Mouse (Mus musculus) cerebral cortex, adult 2 months (tissue): Measurements from ENCODE around the gene Fbxl16.

Experiments used
- WGBS: fragments of 180-500 bp; shearing (Covaris S2); methylation state at CpG from one replicate; pipeline ENCODE4 v1.1.7; 2018; 5-methylcytosine and 5-hydroxymethylcytosine counted together

The Fbxl16 gene

DNA sequence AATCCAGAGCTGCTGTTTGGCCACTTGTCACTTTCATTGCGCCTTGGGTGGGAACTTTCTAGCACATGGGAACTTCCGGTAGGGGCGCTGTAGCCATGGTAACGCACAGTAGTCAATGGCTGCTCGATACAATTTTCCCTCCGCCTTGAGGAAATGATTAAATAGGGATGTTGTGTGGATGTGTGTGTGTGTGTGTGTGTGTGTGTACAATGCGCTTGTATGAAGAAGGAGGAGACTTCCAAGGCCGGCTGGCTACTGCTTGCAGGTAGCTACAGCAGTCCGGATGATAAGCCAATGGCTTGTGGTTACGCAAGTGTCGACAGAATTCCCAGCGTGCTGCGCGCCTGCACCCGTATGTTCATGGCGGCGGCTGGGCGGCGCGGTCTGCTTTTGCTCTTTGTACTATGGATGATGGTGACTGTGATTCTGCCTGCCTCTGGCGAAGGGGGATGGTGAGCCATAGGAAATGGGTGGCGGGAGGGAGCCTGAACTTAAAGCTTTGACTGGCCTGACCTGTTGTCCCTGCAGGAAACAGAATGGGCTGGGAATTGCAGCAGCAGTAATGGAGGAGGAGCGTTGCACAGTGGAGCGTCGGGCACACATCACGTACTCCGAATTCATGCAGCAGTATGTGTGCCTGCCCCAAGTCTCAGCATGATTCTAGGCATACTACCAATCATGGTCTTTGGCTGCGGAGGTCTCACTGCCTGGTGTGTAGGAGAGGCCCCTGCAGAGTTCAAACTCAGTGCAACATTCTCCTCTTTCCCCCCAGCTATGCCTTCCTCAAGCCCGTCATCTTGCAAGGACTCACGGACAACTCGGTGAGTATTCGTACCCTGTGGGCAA lies 20.1 kb downstream of the Fbxl16 start, which contains the start of gene Jmjd8:
Jmjd8 (plus strand) TSS at position 156 of the 846 bp plus-strand sequence.
- under 1% methylated on average over 32 of the region's 32 CpGs for WGBS

DNA sequence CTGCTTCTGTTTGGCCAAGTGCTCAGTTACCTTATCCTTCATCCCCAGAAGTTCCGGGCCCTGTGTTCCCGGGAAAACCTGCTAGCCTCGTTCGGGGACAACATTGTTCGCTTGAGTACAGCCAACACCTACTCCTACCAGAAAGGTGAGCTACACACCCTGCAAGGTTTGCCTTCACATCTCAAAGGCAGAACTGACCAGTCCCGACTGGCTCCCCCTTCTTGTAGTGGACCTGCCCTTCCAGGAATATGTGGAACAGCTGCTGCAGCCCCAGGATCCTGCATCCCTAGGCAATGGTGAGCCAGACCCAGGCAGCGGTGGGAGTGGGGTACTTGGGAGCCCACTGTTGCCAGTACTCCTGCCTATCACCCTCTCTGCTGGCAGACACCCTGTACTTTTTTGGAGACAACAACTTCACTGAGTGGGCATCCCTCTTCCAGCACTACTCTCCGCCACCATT lies 20.7 kb downstream of the Fbxl16 start:
- 21% methylated on average over 8 of the region's 8 CpGs for WGBS

DNA sequence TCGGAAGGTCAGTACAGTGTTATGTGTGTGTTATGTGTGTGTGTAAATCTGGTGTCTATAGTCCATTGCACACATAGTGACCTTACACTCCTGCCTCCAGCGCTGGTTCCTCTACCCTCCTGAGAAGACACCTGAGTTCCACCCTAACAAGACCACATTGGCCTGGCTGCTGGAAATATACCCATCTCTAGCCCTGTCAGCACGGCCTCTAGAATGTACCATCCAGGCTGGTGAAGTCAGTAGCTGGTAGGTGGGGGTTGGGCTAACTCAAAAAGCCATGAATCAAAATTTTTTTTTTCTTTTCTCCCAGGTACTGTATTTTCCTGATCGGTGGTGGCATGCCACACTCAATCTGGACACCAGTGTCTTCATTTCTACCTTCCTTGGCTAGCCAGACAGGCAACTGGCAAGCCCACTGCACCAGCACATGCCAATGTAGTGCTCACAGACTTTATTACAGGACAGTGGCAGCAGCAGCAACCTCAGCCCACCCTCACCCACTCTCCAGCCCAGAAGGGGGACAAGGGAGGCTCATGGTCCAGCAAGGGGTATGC lies 21.4 kb downstream of the Fbxl16 start:
- 68% methylated on average over 4 of the region's 4 CpGs for WGBS

DNA sequence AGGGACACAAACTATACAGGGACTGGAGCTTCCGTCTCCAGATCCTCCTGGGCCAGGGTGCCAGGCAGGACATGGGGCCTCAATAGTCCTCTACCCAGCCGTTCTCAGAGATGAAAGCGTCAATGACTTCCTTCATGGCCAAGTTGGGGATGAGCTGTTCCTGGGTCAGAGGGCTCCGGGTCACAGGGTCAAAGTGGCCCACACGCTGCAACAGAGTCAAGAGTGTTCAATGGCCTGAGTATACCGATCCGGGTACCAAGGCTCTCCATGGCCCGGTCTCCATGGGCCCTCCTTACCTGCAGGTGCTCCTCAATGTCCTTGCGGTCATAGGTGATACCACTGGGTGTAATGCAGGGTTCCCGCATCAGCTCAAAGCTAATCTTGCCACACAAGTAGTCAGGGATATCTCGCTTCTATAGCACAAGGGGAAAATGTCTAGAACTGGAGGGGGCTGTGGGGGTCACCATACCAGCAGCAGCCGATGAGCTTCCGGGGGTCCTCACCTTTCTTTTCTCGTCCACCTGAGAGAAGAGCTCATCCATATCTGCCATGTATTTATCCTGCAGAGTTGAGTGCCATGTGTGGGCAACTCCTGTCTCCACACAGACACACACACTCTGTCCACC lies 22.0 kb downstream of the Fbxl16 start:
- WGBS = 83% methylated on average over 14 of the region's 14 CpGs

DNA sequence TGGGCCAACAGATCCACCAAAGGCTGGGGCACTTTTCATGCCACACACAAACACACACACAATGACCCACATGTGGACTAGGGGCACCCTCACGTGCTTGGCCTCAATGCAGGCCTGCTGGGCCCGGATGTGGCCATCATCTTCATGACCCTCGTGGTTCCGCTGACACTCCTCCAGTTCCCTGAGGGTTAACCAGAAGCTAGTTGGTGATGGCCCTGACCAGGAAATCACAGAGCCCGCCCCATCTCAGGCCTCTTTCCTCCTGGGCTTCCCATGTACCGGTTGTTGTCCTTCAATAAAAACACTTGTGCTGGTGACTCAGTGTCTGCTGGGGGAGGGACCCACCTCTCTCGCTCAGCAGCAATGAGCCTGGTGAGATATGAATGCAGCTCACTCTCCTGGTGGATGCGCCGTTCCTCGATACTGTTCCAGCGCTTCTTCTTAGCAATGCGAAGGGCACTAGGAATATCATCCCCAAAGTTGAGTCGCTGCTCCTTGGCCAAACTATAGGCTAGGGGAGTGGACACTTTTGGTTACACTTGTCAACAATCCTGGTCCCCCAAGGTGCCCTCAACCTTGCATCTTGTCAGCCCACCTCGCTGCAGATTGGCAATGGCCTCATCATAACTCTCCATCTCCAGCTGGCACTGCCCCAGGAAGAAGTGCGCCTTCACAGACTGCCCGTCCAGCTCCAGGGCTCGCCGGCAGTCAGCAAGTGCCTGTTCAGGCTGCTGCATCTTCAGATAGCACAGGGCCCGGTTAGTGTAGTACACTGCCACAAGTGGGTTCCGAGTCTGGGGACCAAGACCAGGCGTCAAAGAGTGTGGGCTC lies 22.8 kb downstream of the Fbxl16 start:
- WGBS = 41% methylated on average over 21 of the region's 21 CpGs

DNA sequence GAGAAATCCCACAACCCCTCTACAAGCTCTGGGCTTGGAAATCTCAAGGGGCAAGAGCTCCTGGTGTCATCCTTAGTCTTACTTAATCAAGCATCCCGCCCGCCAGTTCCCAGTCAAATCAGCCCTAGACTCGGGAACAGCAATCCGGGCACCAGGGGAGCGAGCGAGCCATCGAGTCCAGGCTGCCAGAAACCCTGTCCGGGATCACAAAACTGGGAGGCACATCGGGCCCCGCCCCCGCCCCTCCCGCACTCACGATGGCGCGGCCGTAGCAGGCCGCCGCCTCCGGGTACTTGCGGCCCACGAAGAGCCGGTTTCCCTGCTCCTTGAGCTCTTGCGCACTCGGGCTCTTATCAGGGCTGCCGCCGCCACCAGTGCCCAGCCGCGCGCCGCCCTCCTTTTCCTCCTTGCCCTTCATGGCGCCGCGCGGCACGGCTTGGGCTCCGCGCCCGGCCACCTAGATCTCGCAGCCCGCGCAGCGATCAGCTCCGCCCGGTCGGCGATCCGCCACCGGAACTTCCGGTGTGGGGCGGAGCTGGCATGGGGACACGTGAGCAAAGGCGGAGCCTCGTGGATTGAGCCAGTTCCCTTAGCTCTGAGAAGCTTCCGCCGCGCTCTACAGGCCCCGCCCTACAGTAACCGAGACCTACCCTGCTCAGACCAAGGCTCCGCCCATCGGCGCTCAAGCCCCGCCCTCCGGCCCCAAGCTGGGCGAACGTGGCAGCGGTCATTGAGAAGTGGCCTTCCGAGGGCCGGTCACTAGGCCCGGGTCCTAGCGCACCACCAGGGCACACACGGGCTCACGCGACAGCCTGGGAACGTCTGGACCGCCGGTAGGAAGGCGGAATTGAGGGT lies 23.8 kb downstream of the Fbxl16 start:
- WGBS = under 1% methylated on average over 77 of the region's 77 CpGs

DNA sequence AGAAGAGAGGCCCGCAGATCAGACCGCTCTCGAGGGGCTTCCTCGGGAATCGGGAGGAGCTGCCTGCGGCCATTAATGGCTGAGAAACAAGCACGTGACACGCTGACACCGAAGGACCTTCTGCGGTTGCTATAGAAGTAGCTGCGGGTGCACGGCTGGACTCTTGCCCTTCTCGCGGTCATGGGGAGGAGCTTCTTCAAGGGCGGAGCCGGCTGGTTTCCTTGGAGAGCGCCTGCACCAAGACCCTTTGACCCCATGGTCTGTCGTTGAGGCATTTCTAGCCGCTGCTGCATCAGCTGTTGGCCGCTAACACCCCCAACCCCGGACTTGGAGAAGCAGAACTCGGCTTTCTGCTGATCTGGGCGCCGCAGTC lies 24.4 kb downstream of the Fbxl16 start, which contains the start of gene Stub1:
Stub1 (minus strand) TSS at position 114 of the 373 bp plus-strand sequence.
- 1% methylated on average over 24 of the region's 24 CpGs for WGBS

DNA sequence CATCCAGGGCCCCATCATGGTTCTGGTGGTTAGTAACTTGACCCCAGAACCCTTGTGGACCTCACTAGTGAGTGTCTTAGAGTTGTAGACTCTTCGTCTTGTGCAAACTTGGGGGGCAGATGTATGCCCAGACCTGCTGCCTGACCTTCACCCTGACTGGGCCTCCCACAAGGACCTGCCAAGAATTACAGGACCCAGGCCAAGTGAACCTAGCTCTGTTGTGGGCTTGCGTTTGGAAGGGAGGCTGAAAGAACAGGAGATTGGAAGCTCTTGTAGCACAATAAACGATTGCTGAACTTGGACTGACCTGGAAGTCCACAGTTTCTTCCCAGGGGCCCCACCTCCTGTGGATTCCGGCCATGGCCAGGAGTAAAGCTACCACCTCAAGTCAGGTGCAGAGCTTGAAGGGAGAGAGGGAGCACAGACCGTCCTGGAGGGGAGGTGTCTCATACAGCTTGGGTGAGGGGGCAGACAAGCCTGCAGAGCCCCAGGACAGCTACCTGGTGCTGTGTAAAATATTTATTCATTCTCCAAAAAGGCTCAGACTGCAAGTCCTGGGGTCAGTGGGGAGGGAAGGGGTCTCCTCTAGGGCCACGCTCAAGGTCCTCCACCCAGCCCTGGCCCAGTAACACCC lies 25.2 kb downstream of the Fbxl16 start:
- 25% methylated on average over 6 of the region's 6 CpGs for WGBS

DNA sequence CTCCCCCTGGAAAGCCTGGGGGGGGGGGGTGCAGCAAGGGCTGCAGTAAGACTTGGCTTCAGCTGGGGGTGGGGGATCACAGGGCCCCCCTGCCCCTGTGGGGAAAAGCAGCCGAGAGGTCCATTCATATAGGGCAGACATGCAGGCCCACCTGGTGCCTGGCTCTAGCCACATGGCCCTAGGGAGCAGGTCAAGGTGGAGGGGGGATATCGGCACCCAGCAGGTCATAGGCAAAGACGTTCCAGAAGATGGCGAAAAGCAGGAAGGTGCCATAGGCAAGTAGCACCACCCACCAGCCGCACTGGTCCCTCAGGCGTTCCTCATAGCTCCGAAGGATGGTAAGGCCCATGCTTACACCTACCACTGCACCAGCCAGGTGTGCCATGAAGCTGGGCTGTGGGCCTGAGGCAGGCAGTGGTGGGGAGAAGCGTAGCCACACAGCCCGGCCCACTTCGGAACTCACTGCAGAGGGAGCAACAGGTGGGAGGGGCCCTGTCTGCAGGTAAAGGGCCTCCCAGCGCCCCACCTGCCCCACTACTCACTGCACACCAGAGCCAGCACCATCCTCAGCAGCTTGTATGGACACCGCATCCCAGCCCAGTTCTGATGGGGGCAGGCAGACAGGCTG lies 25.8 kb downstream of the Fbxl16 start:
- WGBS = 74% methylated on average over 12 of the region's 12 CpGs

DNA sequence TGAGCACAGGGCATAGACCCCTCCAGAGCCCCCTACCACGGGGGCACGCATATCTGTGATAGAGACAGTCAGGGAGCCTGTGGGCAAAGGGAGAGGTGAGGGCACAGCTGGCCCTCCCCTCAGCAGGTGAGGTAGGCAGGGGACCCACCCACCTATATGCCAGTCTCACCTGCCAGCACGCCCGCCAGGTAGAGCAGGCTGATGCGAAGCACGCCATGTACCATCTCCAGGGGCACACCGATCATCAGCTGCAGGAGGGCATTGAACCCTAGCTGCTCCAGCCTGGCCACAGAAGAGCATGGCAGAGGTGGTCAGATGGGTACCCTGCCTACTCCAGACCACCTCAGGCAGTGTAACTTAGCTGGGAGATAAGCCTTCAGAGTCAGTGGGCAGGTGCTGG lies 26.4 kb downstream of the Fbxl16 start:
- 91% methylated on average over 7 of the region's 7 CpGs for WGBS

DNA sequence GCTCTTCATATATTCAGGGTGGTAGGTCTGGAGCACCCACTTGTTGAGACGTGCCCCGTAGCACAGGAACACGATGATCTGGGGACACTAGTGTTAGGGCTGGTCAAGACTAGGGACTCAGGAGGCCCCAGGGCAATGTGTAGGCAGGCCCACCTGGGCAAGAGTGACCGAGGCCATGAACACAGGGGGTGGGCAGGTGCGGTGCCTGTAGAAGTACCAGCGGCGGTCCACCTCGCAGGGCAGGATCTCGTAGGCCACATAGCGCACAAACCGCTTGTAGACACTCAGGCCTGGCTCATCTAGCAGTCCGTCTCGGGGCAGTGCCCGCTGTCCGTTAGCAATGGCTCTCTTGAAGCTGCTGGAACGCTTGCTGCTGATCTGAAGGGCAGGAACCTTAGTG lies 26.9 kb downstream of the Fbxl16 start:
- 94% methylated on average over 16 of the region's 16 CpGs for WGBS

DNA sequence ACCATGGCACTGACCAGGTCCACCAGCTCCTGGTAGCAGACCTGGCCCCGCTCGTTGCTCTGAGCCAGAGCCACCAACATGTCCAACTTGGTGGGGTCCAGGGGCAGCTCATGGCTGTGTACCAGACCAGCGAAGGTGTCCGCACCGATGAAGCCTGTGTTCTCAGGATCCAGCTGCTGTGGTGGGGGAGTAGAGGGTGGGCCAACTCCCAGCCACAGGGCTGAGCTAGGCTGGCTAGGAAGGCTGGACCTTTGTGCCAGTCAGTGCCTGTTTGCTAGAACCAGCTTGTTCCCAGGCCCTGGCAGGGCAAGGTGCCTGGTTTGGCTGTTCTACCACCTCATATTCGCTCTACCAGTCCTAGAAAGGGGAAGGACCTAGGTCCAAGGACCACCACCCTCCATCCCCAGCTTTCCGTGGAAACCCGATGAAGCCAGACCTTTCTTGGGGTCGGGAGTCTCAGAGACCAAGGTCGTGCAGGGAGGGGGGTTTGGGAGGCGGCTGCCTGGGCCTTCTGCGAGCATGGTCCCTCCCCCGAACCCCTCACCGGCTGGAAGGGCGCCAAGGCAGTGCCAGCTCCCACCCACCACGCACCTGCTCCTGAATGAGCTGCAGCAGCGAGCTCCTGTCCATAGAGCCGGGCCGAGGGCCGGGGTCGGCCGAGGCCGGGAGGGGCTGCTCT lies 27.7 kb downstream of the Fbxl16 start:
- WGBS = 11% methylated on average over 23 of the region's 23 CpGs

DNA sequence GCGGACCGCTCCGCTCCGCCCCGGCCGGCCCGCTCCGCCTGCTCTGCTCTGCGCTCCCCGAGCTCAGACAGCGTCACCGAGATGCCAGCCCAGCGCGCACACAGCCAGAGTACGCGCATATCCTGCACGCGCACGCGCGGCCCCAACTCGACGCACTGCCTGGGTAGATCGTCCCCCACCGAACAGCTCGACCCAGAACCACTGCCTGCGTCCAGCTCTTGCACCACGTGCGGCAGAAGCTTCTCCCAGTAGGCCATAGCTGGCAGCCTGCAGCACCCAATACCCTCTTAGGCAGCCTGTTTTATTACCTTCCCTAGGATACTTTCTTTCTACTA lies 28.2 kb downstream of the Fbxl16 start, which contains the start of gene Rhbdl1:
Rhbdl1 (minus strand) TSS at position 220 of the 335 bp plus-strand sequence.
- WGBS = 3% methylated on average over 29 of the region's 29 CpGs

DNA sequence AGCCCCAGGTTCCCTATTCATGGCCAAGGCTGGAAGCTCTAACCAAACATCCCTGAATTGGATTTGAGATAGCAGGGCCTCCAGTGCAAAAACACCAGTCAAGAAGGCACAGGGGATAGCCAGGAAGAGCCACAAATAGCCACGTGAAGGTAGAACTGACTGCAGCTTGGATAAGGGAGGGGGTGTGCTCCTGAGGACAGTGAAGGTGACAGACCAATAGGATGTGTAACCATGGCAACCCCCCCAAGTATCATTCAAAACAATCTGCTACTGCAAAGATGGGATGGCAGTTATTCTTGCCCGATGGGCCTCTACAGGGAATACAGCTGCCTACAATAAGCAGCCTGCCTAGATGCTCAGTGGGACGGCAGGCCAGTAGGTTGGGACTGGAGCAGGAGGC lies 28.6 kb downstream of the Fbxl16 start:
- 22% methylated on average over 3 of the region's 3 CpGs for WGBS

DNA sequence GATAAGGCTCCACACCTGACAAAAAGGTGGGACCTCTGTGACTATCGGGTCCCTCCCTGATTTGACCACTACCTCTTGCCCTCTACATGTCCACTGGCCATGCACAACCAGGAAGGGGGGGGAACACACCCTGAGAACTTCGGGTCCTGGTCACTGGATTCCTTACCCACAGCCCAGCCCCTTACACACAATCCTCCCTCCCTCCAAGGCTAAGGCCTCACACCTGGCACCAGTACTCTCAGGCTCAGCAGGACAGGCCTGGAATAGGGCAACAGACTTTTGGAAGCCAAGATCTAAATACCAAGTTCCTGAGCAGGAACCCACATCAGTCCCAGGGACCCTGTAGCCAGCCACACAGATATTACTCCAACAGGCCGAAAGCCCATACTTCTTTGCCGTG lies 30.0 kb downstream of the Fbxl16 start:
- 84% methylated on average over 4 of the region's 4 CpGs for WGBS

DNA sequence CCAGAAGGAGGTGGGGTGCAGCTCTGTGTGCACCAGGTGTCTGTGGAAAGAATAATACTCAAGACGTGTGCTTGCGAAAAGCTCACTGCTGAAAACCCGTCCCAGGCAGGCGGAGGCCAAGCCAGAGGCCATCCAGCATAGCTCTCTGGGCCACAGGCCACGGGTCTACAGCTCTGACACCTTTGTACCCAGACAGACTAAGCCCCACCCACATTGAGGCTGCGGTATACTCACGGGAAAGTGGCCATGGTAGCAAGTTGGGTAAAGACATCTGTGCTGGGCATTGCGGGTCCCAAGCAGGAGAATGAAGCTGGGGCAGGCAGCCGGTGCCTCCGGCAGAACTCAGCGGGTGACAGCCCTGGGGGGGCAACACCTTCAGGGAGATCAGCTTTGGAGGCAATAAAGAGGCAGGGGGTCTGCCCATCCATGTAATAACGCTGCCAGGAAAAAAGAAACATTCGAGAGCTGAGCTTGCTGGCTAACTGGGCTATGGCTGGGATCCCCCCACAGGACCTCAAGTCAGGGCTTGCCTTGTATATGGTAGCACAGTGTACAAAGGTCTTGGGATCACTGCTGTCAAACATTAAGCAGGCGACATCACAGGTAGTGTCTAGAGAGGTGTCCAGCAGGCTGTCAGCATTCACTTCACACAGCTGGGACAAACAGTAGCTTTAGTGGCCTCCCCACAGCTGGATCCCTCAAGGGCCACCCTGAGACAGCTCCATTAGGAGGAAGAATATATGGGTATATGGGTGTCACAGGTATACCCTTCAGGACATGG lies 30.8 kb downstream of the Fbxl16 start:
- WGBS = 77% methylated on average over 14 of the region's 14 CpGs

DNA sequence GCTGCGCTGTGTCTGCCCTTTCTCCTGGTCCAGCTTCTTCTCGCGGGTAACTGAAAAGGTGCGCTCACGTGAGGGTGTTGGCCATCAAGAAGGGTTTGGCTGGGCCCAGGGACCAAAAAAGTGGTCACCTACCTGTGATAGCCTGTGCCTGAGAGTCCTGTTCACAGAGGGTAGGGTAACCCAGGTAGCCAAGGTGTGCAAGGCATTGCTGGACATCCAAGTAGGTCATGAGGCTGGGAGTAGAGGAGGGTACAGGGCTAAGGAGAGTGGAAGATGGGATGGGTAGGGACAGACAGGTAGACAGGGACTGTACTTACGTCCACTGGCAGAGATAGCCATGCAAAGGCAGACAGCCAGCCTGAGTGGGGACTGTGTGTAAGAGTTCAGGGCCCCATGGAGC lies 31.6 kb downstream of the Fbxl16 start:
- 96% methylated on average over 6 of the region's 6 CpGs for WGBS

DNA sequence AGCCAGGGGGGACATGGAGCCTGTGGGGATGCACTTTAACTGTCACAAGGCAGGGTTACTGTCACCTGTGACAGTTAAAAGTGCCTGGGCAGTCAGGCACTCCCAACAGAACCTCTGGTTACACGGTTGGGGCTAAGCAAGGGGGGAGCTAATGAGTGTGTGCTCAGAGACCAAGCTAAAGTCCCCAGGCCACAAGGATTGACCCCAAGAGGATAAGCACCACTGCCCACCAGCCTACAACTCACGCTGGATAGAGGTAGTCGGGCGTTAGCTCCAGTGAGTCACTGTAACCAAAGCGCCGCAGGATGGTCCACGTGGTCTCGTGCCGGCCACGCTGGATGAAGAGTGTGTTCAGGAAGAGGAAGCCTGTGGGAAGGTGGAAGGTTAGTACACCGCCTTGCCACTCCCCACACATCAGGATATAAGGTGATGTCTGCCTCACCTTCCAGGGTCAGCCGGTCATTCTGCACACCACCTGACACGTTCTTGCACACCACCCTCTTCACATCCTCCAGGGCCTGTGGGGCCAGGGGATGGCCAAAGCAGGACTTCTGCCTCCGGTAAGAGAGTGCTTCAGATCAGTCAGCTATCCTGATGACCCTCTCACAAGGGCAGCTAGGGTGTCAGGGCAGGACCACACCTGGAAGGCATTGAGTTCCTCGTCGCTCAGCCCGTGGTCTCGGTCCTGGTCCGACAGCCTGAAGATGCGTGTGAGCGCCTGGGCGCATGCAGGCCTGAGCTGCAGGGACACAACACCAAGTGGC lies 32.4 kb downstream of the Fbxl16 start, which contains the start of gene Gm20683:
Gm20683 (minus strand) TSS at position 647 of the 764 bp plus-strand sequence.
- WGBS = 91% methylated on average over 22 of the region's 22 CpGs
